Mouse (Mus musculus) small intestine, adult 2 months (tissue): ENCODE results near the gene Shh.

ENCODE experiments used
- CTCF ChIP-seq: fragments of 200-500 bp; IDR thresholded peaks from 2 replicates; pipeline ENCODE4 v1.5.1; 2012; ENCODE audit warnings: low read depth, mild to moderate bottlenecking, control low read depth, inconsistent platforms, low read length, moderate library complexity, mixed read lengths; ENCODE audit not compliant: insufficient replicate concordance, insufficient read length; ENCODE audit errors: extremely low read depth
- POLR2A ChIP-seq: fragments of 200-500 bp; IDR thresholded peaks from 2 replicates; pipeline ENCODE4 v1.6.1; 2012; ENCODE audit warnings: low read depth, mild to moderate bottlenecking, control low read depth, inconsistent platforms, low read length, moderate library complexity

GRCm38 (mm10) chr5:28412006-28412685, 54.9 kb downstream of the Shh start:
- no peak for TF ChIP-seq CTCF
- TF ChIP-seq POLR2A = no peak
